Mouse (Mus musculus): Measurements from ENCODE around the gene Ctdspl2. TPM values are rescaled to one million over a fixed set of nuclear protein-coding genes. Genes with fewer than 3 reads are reported as not detected.

The Ctdspl2 gene
- 24.3 and 25.8 TPM in 2 replicates for polyA plus RNA-seq (2015; fragmentation: Nextera tagmentation; extraction: Ambion mirVana)

GRCm38 (mm10) chr2:121955765-121956223 is at the start of gene Ctdspl2, which contains the start of gene Mageb3:
Gene Ctdspl2, plus strand, starts transcription at chr2:121956001.
Gene Mageb3, minus strand, starts transcription at chr2:121956092.

GRCm38 (mm10) chr2:122027862-122028755 is 72.3 kb downstream of the Ctdspl2 start, which contains the start of gene Eif3j1:
Gene Eif3j1, plus strand, starts transcription at chr2:122028546.

Other genes starting within 250 kb of the Ctdspl2 start
- 0.44 and 0.60 TPM in 2 replicates for gene Frmd5, start 148.9 kb upstream of the Ctdspl2 start, polyA plus RNA-seq (2015; fragmentation: Nextera tagmentation; extraction: Ambion mirVana)
- 6.6 and 8.8 TPM in 2 replicates for gene Casc4, start 89.0 kb upstream of the Ctdspl2 start, polyA plus RNA-seq (2015; fragmentation: Nextera tagmentation; extraction: Ambion mirVana)
- gene Mageb3, start 91 bp downstream of the Ctdspl2 start, polyA plus RNA-seq (2015; fragmentation: Nextera tagmentation; extraction: Ambion mirVana): 0.18 and 0.19 TPM in 2 replicates
- gene Eif3j1, start 72.5 kb downstream of the Ctdspl2 start, polyA plus RNA-seq (2015; fragmentation: Nextera tagmentation; extraction: Ambion mirVana): 14.0 and 15.0 TPM in 2 replicates
- gene Spg11, start 162.4 kb downstream of the Ctdspl2 start, polyA plus RNA-seq (2015; fragmentation: Nextera tagmentation; extraction: Ambion mirVana): 2.8 and 3.2 TPM in 2 replicates
- gene B2m, start 191.7 kb downstream of the Ctdspl2 start, polyA plus RNA-seq (2015; fragmentation: Nextera tagmentation; extraction: Ambion mirVana): 646 and 799 TPM in 2 replicates
- not detected in 2 replicates for gene Trim69, start 204.7 kb downstream of the Ctdspl2 start, polyA plus RNA-seq (2015; fragmentation: Nextera tagmentation; extraction: Ambion mirVana)
- gene Patl2, start 230.2 kb downstream of the Ctdspl2 start, polyA plus RNA-seq (2015; fragmentation: Nextera tagmentation; extraction: Ambion mirVana): 0.15 and 0.18 TPM in 2 replicates
- gene Terb2, start 230.3 kb downstream of the Ctdspl2 start, polyA plus RNA-seq (2015; fragmentation: Nextera tagmentation; extraction: Ambion mirVana): not detected in 2 replicates